Mouse (Mus musculus): ENCODE data around the gene Ace.
"Not testable (repeated sequence)": the region's sequence is repeated elsewhere in the genome, so short reads cannot be mapped to it uniquely, and the experiment has no call there.

Ace gene

GRCm38 (mm10) chr11:106000062-106000461 is 32.3 kb downstream of the Ace start:
- DNase-seq (ENCODE audit: low spot score) = no peak

- DNase-seq (ENCODE audit: low spot score) = no peak
Observed at GRCm38 (mm10) chr11:106001718-106002117, 34.0 kb downstream of the Ace start.

- DNase-seq (ENCODE audit: low spot score) = no peak
Observed at GRCm38 (mm10) chr11:106004576-106004975, 36.8 kb downstream of the Ace start.

- no peak for DNase-seq (ENCODE audit: low spot score)
Observed at GRCm38 (mm10) chr11:106005970-106006369, 38.2 kb downstream of the Ace start.

GRCm38 (mm10) chr11:106007821-106008220 is 40.1 kb downstream of the Ace start, which contains the start of gene Kcnh6:
TSS of gene Kcnh6 (plus strand) at chr11:106008124.
- peak; percentile 51 for DNase-seq (ENCODE audit: low spot score)

GRCm38 (mm10) chr11:106012711-106013110 is 45.0 kb downstream of the Ace start:
- DNase-seq (ENCODE audit: low spot score) = no peak

- peak; percentile 14 for DNase-seq (ENCODE audit: low spot score)
Observed at GRCm38 (mm10) chr11:106013556-106014225, 45.9 kb downstream of the Ace start.

- no peak for DNase-seq (ENCODE audit: low spot score)
Observed at GRCm38 (mm10) chr11:106016440-106016839, 48.7 kb downstream of the Ace start.

- no peak for DNase-seq (ENCODE audit: low spot score)
Observed at GRCm38 (mm10) chr11:106020051-106020763, 52.5 kb downstream of the Ace start.

GRCm38 (mm10) chr11:106025774-106026173 is 58.0 kb downstream of the Ace start:
- no peak for DNase-seq (ENCODE audit: low spot score)

- no peak for DNase-seq (ENCODE audit: low spot score)
Observed at GRCm38 (mm10) chr11:106026465-106027151, 58.9 kb downstream of the Ace start.

GRCm38 (mm10) chr11:106027607-106028006 is 59.9 kb downstream of the Ace start:
- DNase-seq (ENCODE audit: low spot score) = no peak

- DNase-seq (ENCODE audit: low spot score) = not testable (repeated sequence)
Observed at GRCm38 (mm10) chr11:106032074-106032473, 64.3 kb downstream of the Ace start.

- no peak for DNase-seq (ENCODE audit: low spot score)
Observed at GRCm38 (mm10) chr11:106033491-106033919, 65.8 kb downstream of the Ace start.

- DNase-seq (ENCODE audit: low spot score) = no peak
Observed at GRCm38 (mm10) chr11:106034986-106035385, 67.2 kb downstream of the Ace start.

- peak; percentile 98 for DNase-seq (ENCODE audit: low spot score)
Observed at GRCm38 (mm10) chr11:106036548-106037417, 69.0 kb downstream of the Ace start, which contains the start of gene Dcaf7. TSS of gene Dcaf7 (plus strand) at chr11:106036872.

GRCm38 (mm10) chr11:106037418-106037751 is 69.6 kb downstream of the Ace start:
- DNase-seq (ENCODE audit: low spot score) = no peak

All from ovary, postnatal 10 days (tissue).